Mouse (Mus musculus) kidney, postnatal 0 days (tissue): ENCODE measurements at regions not wholly inside any gene's neighbourhood (a gene's known extent, or its start where the extent isn't known, plus 50 kb on each side); places are given as distances from the start of the nearest gene placed in this dataset.

Experiments
- ATAC-seq: fragments of 200-750 bp; cut with Nextera tagmentation; replicated peaks from 2 replicates; pipeline ENCODE4 v1.8.0; 2017; ENCODE audit warnings: low read depth, moderate number of reproducible peaks, moderate TSS enrichment, moderate library complexity; ENCODE audit not compliant: low FRiP score
- DNase-seq: peaks from one replicate; pipeline ENCODE4 v3.0.0-alpha.2; 2016; ENCODE audit warnings: low spot score
- H3K27ac ChIP-seq: fragments of 300-500 bp; sonication (generic); 2 replicates; pipeline ENCODE4 v1.5.1; 2014; ENCODE audit warnings: mild to moderate bottlenecking
- H3K27me3 ChIP-seq: fragments of 300-500 bp; sonication (generic); 2 replicates; pipeline ENCODE4 v1.6.1; 2014; ENCODE audit warnings: low read length, mixed read lengths; ENCODE audit not compliant: insufficient read depth
- H3K36me3 ChIP-seq: fragments of 300-500 bp; sonication (generic); 2 replicates; pipeline ENCODE4 v1.6.1; 2014; ENCODE audit warnings: low read length, mixed read lengths; ENCODE audit not compliant: insufficient read depth
- H3K4me1 ChIP-seq: fragments of 300-500 bp; sonication (generic); replicated peaks from 2 replicates; pipeline ENCODE4 v1.6.1; 2014; ENCODE audit warnings: antibody characterized with exemption, low read length, mixed read lengths; ENCODE audit not compliant: insufficient read depth
- H3K4me2 ChIP-seq: fragments of 300-500 bp; sonication (generic); 2 replicates; pipeline ENCODE4 v1.6.1; 2014; ENCODE audit warnings: mild to moderate bottlenecking, low read length, moderate library complexity, mixed read lengths
- H3K4me3 ChIP-seq: fragments of 300-500 bp; sonication (generic); replicated peaks from 2 replicates; pipeline ENCODE4 v1.5.1; 2014; ENCODE audit warnings: low read depth, low read length
- H3K9ac ChIP-seq: fragments of 300-500 bp; sonication (generic); 2 replicates; pipeline ENCODE4 v1.6.1; 2014; ENCODE audit warnings: low read depth, low read length
- H3K9me3 ChIP-seq: fragments of 300-500 bp; sonication (generic); replicated peaks from 2 replicates; pipeline ENCODE4 v1.6.1; 2016; ENCODE audit warnings: low read length, inconsistent platforms, mixed read lengths
- CTCF ChIP-seq: IDR thresholded peaks from 2 replicates; pipeline ENCODE4 v1.5.1; 2016; ENCODE audit warnings: antibody characterized with exemption, low read depth, mild to moderate bottlenecking, moderate library complexity
- WGBS: fragments of 180-500 bp; shearing (Covaris S2); extraction: QIAGEN DNeasy Blood & Tissue Kit; methylation state at CpG from one replicate; pipeline ENCODE4 v1.1.7; 2014; 5-methylcytosine and 5-hydroxymethylcytosine counted together

DNA sequence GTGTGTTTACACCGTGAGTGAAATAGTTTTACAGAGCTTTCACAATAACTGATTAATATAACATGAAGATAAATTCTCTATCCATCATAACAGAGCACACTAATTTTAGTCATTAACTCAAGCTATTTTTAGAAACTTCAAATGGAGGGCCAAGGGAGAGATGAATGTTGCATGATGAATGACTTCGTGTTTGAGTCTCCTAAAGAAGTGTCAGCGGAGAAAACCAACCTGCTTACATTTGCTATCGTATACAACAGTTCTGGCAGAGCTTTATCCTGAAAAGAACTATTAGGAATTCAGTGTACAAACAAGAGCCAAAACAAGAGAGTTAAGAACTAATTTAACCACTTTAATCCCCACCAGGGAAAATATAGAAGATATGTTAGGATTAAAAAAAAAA, 526.9 kb downstream of the Zpld1 start:
- 71% methylated on average over 4 of the region's 4 CpGs for WGBS
- no peak for TF ChIP-seq CTCF
- Histone ChIP-seq H3K9ac (no peak overlapping the region), H3K9me3 (no peaks in the 10 kb centered on the region), H3K27me3 (no peaks in the 10 kb centered on the region), H3K4me2 (no peak overlapping the region), H3K36me3 (no peaks in the 10 kb centered on the region), H3K4me3 (no peak overlapping the region), H3K4me1 (no peaks in the 10 kb centered on the region), H3K27ac (no peak overlapping the region)
- ATAC-seq (no peak), DNase-seq (peak; percentile 6)

GRCm38 (mm10) chr16:54744188-54744587, 553.6 kb downstream of the Zpld1 start:
- Histone ChIP-seq H3K36me3 (no peaks in the 10 kb centered on the region), H3K4me1 (no peaks in the 10 kb centered on the region), H3K4me3 (no peak overlapping the region), H3K27ac (no peak overlapping the region), H3K27me3 (no peaks in the 10 kb centered on the region), H3K9me3 (no peaks in the 10 kb centered on the region), H3K9ac (no peak overlapping the region), H3K4me2 (no peak overlapping the region)
- no peak for TF ChIP-seq CTCF
- no peak for ATAC-seq
- 86% methylated on average over 1 of the region's 1 CpGs for WGBS
- no peak for DNase-seq

GRCm38 (mm10) chr16:54733516-54733915, 564.3 kb downstream of the Zpld1 start:
- H3K36me3 ChIP-seq = no peaks in the 10 kb centered on the region
- no peak for TF ChIP-seq CTCF
- no peak overlapping the region for H3K4me2 ChIP-seq
- 86% methylated on average over 2 of the region's 2 CpGs for WGBS
- H3K4me3 ChIP-seq = no peak overlapping the region
- no peak overlapping the region for H3K27ac ChIP-seq
- DNase-seq = no peak
- H3K9me3 ChIP-seq = no peaks in the 10 kb centered on the region
- H3K9ac ChIP-seq = no peak overlapping the region
- ATAC-seq = no peak
- H3K27me3 ChIP-seq = no peaks in the 10 kb centered on the region
- no peaks in the 10 kb centered on the region for H3K4me1 ChIP-seq

GRCm38 (mm10) chr16:54707880-54708279, 589.9 kb downstream of the Zpld1 start:
- ATAC-seq = no peak
- H3K36me3 ChIP-seq = no peaks in the 10 kb centered on the region
- no peak for TF ChIP-seq CTCF
- no peak overlapping the region for H3K9ac ChIP-seq
- H3K4me3 ChIP-seq = no peak overlapping the region
- H3K4me1 ChIP-seq = no peaks in the 10 kb centered on the region
- WGBS = 82% methylated on average over 3 of the region's 3 CpGs
- no peaks in the 10 kb centered on the region for H3K27me3 ChIP-seq
- no peak for DNase-seq
- no peak overlapping the region for H3K4me2 ChIP-seq
- H3K27ac ChIP-seq = no peak overlapping the region
- no peaks in the 10 kb centered on the region for H3K9me3 ChIP-seq

- Histone ChIP-seq H3K36me3 (no peaks in the 10 kb centered on the region), H3K27me3 (no peaks in the 10 kb centered on the region), H3K9me3 (no peaks in the 10 kb centered on the region), H3K4me1 (no peaks in the 10 kb centered on the region), H3K9ac (no peak overlapping the region), H3K27ac (no peak overlapping the region), H3K4me3 (no peak overlapping the region), H3K4me2 (no peak overlapping the region)
- TF ChIP-seq CTCF = no peak
- ATAC-seq = peak; percentile 49; the same call in 1 of the 2 replicates
- 24% methylated on average over 4 of the region's 4 CpGs for WGBS
- DNase-seq = peak; percentile 11
These were observed 615.0 kb downstream of the Zpld1 start for GRCm38 (mm10) chr16:54682815-54683214.

DNA sequence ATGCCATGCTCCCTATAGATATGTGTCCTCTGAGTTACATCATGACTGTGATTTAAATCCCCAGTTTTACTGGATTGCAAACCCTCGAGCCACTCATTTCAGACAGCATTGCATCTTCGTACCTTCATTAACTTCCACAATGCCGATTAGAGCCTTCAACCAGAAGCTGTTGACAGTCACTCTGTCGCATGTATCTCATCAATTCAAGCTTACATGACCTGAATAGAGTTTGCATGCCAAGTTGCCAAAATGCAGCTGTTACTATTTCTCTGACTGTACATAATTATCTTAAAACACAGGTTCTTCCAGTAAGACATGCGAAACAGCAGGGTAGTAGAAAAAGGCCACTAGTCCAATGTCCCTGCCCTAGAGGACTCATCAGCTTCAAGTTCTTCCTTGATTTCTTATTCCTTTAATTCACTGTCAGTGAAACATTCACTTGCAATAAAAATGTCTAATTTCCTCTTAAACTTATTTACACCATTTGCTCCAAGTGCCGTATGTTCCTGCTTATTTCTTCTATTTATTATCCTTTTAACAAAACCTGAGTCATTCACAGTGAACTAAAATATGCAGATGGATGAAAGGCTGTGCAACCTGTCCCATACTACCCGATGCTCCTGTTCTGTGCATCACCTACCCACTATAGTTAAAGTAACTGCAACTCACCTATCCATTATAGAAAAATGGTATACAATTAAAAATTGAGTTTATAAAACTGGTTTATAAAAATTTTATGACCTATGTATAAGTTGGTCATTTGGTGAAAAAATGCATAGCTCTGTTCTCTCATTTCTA, 648.9 kb downstream of the Zpld1 start:
- Histone ChIP-seq H3K4me2 (no peak overlapping the region), H3K4me3 (no peak overlapping the region), H3K27ac (no peak overlapping the region), H3K9ac (no peak overlapping the region), H3K27me3 (no peaks in the 10 kb centered on the region), H3K36me3 (no peaks in the 10 kb centered on the region), H3K4me1 (no peaks in the 10 kb centered on the region), H3K9me3 (no peaks in the 10 kb centered on the region)
- DNase-seq (peak; percentile 33), ATAC-seq (no peak)
- 70% methylated on average over 7 of the region's 7 CpGs for WGBS
- TF ChIP-seq CTCF = no peak

- DNase-seq (no peak), ATAC-seq (no peak)
- TF ChIP-seq CTCF = no peak
- Histone ChIP-seq H3K4me2 (no peak overlapping the region), H3K9me3 (no peaks in the 10 kb centered on the region), H3K4me3 (no peak overlapping the region), H3K4me1 (no peaks in the 10 kb centered on the region), H3K27me3 (no peaks in the 10 kb centered on the region), H3K27ac (no peak overlapping the region), H3K36me3 (no peaks in the 10 kb centered on the region), H3K9ac (no peak overlapping the region)
- WGBS = 84% methylated on average over 2 of the region's 2 CpGs
These were observed 650.0 kb downstream of the Zpld1 start for GRCm38 (mm10) chr16:54647821-54648220.
